Mouse (Mus musculus): ENCODE data around the gene Igsf9b.

Igsf9b gene

GRCm38 (mm10) chr9:27289543-27290308, 9.3 kb upstream of the Igsf9b start:
- no peak for DNase-seq (ENCODE audit: low spot score)

GRCm38 (mm10) chr9:27294380-27294779, 4.6 kb upstream of the Igsf9b start:
- DNase-seq (ENCODE audit: low spot score), result no peak

DNA sequence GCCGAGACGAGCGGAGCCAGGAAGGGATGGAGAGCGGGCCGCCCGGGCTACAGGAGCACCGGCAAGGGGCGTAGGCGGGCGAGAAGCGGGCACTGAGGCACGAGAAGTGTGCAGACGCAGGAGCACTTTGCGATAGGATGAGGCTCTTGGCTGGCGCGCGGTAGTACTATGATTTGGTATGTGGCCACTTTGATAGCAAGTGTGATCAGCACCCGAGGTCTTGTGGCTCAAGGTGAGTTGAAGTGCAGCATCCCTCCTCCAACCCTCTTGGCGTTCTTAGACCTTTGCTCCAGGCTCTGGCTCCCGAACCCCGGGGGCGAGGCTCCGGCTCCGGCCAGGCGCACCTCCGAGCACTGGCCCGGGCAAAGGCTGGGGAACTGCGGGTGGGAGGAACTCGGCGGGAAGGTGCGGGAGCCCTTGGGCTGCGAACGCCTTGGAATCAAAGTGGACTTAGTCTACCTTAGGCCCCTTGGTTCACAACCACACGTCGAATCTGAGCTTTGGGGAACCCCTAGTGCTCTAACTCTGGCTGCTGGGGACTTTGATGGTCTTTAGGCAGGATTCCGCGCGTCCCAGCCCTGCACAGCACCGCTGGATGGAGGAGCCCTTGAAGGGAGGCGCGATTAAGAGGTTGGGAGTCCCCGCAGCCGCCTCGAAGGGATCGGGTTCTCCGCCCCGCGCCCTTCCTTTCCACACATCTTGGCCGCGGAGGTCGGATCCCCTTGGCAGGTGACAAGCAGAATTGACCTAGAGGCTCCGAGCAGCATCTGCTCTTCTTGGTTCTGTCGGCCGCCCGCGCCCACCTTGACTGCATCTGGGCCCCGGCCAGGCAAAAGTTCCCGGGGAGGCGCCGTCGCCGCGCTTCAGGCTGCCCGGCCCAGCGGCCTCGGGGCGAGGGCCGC, 533 bp downstream of the Igsf9b start:
- peak; percentile 56 for DNase-seq (ENCODE audit: low spot score)

DNA sequence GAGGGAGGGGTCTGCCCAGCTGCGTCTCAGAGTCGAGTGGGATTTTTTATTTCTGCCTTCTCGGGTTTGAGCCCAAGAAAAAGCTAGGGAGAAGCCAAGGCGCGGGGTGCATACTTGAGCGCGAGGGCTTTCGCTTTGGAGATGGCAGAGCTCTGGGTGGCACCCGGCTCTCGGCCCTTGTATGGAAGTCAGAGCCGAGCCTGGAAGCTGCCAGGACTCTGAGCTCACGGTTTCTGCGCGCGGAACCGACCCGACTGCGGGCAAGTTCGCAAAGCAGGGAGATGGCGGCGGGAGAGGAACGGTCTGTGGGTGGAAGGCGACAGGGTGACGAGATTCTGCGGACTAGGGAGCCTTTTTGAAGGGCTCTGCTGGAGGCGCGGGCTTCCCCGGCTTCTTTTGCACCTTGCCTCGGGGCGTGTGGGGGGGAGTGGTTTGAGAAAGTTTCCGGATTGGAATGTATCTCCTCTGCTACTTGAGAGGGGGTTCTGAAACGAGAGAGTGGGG, 1.2 kb downstream of the Igsf9b start:
- peak; percentile 65 for DNase-seq (ENCODE audit: low spot score)

- no peak for DNase-seq (ENCODE audit: low spot score)
Measured at GRCm38 (mm10) chr9:27300698-27301097, 1.7 kb downstream of the Igsf9b start.

DNA sequence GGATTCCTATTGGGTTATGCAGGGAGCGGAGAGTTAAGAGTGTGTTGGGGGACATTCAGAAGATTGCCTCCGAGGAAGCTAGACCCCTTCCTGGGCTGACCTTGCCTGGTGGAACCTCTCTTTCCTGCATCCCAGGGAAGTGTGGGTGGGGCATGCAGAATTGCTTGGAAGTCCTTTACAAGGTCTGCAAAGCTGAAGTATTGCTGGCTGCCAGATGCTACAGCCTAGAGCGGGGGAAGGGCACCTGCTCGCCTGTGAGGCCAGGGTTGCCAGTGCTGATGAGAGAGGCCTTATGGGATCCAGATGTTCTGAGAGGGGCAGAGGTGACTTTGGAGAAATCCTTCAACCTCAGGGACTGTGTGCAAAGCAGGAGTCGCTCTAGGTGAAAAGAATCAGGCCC, 2.5 kb downstream of the Igsf9b start:
- DNase-seq (ENCODE audit: low spot score), result no peak

GRCm38 (mm10) chr9:27302291-27302690, 3.3 kb downstream of the Igsf9b start:
- DNase-seq (ENCODE audit: low spot score), result no peak

DNA sequence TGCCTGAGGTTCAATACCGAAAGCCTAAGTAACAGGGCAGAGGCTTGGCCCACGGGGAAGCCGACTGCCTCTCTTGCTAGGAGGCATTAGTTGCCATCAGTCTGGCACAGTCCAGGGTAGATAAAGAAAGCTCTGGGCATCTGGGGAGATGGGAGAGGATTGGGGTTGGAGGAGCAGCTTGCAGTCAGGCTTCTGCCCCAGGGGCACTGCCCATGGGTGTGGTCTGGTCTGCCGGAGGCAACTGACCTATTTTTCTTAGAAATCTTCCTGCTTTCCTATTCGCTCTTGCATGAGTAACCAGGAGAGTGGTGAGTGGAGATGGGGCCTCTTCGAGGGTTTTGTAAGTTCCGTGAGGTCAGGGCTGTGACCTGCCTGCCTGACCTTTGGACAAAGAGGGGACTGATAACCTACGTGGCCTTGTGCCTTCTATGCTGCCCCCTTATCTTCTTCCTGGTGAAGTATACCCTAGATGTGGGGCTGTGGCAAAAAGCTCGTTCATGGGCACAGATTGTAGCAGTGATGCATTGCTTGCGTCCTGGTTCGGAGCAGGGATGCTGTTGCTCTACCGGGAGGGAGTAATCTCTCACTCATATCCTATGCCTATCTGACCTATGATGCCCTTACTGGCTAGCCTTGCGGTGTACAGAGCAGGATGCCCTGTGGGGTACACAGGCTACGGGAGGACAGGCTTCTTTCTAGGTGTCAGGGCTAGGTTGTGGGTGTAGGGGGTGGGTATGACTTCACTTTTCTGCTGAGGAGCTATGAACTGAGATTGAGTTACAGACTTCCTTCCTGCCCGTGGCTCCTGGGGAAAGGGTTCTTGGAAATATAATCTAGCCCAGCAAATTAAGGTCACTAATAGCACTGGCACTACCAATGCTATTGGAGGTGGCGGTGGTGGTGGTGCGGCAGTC, 4.8 kb downstream of the Igsf9b start:
- no peak for DNase-seq (ENCODE audit: low spot score)

DNA sequence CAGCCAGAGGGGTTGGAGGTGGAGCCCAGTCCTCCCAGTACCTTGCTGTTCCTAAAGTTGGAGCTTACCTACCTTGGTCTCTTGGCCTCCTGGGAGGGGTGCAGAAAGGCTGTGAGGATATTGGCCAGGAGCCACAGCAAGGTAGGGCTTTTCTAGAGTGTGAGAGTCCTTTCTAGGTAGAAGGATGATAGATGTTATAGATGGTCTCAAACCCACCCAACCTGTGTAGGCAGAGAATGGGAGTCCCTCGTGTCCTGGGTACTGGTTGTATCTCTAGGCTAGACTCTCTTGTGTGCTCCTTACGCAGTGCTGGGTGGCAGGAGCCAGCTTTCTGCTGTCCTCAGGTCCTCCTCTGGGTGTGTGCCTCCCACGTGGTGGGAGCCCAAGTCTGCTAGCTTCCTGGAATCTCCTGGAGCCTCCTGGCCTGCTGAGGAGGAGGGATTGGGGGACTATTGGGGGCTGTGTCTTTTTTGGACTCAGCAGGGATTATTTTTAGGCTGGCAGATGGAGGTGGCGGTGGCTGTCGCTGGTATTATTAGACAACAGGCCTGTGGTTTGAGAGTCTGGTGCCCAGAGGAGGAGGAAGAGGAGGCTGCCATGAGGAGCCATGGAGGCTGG, 5.6 kb downstream of the Igsf9b start:
- no peak for DNase-seq (ENCODE audit: low spot score)

GRCm38 (mm10) chr9:27305502-27305901, 6.5 kb downstream of the Igsf9b start:
- no peak for DNase-seq (ENCODE audit: low spot score)

- no peak for DNase-seq (ENCODE audit: low spot score)
Measured at GRCm38 (mm10) chr9:27306642-27307041, 7.6 kb downstream of the Igsf9b start.

GRCm38 (mm10) chr9:27307265-27307664, 8.3 kb downstream of the Igsf9b start:
- no peak for DNase-seq (ENCODE audit: low spot score)

DNA sequence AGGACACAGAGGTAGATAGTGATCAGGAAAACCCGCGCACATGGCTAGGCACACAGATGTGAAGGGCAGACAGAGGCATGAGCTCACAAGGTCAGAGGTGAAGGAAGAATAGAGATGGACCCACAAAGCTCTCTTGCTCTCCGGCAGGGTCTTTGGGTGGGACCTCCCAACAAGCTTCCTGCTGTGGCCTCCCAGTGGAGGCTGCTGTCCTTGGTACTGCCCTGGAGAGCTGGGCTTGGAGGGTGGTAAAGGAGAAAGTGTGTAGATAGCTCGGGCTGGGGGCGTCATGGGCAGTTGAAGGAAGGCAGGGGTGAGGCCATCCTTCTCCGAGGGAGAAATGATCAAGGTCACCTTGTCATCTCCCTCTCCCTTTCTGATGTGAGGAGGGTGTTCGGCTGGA, 9.0 kb downstream of the Igsf9b start:
- peak; percentile 54 for DNase-seq (ENCODE audit: low spot score)

DNA sequence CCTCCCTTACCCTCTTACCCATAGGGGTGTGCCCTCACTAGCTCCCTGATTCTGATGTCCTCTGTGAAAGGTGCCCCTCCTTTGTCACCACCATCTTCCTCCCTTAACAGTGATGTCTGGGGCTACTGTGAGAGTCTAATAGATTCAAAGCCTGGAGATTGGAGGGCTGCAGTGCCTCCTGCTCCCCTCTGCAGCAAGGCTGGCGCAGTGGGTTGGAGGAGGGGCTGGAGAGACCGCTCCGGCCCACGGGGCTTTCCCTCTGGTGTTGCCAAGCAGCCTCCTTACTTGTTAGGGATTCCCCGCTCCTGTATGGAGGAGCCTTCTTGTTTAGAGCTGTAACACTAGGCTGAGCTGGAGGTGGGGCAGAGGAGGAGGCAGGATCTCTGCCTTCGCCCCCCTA, 9.6 kb downstream of the Igsf9b start:
- DNase-seq (ENCODE audit: low spot score), result no peak

DNA sequence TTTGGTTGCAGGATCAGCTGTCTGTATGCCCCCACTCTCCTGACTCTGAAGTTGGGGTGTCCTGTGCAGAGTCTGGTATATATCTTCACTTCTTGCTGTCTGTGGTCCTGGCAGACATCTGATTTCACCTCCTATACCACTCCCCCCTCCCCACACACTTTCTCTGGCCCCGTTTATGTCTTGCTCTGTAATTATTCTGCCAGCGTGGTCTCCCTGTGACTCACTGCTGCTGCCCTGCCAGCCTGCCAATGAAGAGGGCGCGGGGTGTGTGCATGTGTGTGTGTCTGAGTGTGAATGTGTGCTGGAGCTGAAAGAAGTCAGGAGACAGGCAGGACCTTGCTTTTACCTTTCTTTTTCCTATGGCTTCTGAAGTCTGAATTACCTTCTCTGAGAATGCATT, 11.0 kb downstream of the Igsf9b start:
- no peak for DNase-seq (ENCODE audit: low spot score)

GRCm38 (mm10) chr9:27313427-27313826, 14.4 kb downstream of the Igsf9b start:
- no peak for DNase-seq (ENCODE audit: low spot score)

DNA sequence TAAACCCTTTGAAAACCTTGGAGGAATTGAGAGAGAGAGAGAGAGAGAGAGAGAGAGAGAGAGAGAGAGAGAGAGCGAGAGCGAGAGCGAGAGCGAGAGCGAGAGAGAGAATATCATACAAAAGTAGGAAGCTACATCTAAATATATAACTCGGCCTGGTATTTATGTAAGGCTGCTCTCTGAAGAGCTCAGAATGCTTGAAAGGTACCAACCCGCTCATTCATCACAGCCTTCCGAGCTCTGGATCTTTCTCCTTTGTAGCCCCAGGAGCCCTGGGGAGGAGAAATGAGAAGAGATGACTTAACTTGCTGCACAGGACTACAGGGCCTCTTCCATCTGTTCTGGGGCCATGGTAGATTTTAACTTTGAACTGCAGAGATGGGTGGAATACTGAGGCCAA, 22.3 kb downstream of the Igsf9b start:
- DNase-seq (ENCODE audit: low spot score), result no peak

- no peak for DNase-seq (ENCODE audit: low spot score)
Measured at GRCm38 (mm10) chr9:27322277-27322676, 23.3 kb downstream of the Igsf9b start.

GRCm38 (mm10) chr9:27323412-27323811, 24.4 kb downstream of the Igsf9b start:
- no peak for DNase-seq (ENCODE audit: low spot score)

DNA sequence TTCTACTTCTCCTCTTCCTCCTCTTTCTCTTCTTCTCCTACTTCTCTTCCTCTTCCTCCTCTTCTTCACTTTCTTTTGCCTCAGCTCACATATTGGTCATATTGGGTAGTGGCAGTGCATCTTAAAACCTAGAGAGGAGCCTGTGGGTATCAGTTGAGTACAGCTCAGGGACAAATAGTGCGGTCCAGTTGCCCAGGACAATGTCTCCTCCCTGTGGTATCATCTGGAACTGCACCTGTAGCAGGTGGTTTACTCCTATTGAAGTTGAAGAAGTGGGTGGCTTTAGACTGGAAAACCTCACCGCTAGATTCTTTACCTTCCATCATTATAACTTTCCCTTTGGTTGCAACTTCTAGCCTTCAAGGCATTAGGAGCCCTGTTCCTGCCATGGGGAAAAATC, 26.9 kb downstream of the Igsf9b start:
- DNase-seq (ENCODE audit: low spot score), result peak; percentile 77

- DNase-seq (ENCODE audit: low spot score), result no peak
Measured at GRCm38 (mm10) chr9:27327558-27327957, 28.6 kb downstream of the Igsf9b start.

DNA sequence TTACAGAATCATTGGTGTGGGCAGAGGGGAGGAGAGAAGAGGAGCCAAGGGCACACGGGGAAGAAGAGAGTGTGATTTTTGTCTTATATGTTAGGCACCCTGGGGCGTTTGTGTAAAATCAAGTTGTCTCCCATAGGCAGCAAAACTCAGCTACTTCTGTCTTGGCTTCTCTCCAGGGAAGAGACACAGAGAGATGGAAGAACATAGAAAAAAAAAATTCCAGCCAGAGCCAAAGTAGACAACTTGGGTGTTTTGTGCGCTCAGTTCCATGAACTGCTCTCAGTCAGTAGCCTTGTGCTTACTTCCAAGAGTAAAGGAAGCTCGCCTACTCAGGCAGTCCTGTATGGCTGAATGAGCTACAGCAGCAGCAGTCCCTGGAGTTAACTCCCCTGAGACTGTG, 31.4 kb downstream of the Igsf9b start:
- no peak for DNase-seq (ENCODE audit: low spot score)

All from testis, postnatal 10 days (tissue).